Comparison of ENCODE assay signal across 11 mouse cellular contexts in genomic region chr6:82880807-82881206, GRCm38 (mm10). TPM values are rescaled to one million over a fixed set of nuclear protein-coding genes. Genes with fewer than 3 reads are reported as not detected.
DNase-seq lines count a peak whose midpoint lies in the region; ATAC-seq and TF ChIP-seq lines count a peak whose summit lies in the region.
"Had no signal": no experiment of that assay in that cellular context is flagged by ENCODE, and none has a peak within 500 bp of the region (broad histone marks: within the 10 kb centered on the region; RNA-seq: fewer than 3 reads in every experiment).

No protein-coding gene starts in this region.

- no peak overlapping the region for H3K27ac ChIP-seq in midbrain, postnatal 0 days (ENCODE audit: low read depth, low read length)
- H3K27ac ChIP-seq in midbrain, embryonic 11.5 days (ENCODE audit: low read depth, low read length) = no peak overlapping the region
- no peak overlapping the region for H3K27ac ChIP-seq in bone marrow, adult 2 months (ENCODE audit: control insufficient read depth, insufficient read depth, low read depth, low read length, poor library complexity)
- H3K27ac ChIP-seq: lung, embryonic 15.5 days had no signal

- no peak overlapping the region for H3K9ac ChIP-seq in midbrain, postnatal 0 days (replicated peaks; ENCODE audit: low read length, poor library complexity, severe bottlenecking)
- H3K9ac ChIP-seq in midbrain, embryonic 11.5 days (ENCODE audit: low read length) = no peak overlapping the region
- H3K9ac ChIP-seq: lung, embryonic 15.5 days had no signal

- 0 out of 2 replicates have a peak, but pooled peaks have one; percentile 10 for TF ChIP-seq CTCF in midbrain, postnatal 0 days (IDR thresholded peaks at IDR 0.05)
- peak; percentile 45; the same call in 1 of the 2 replicates for TF ChIP-seq CTCF in bone marrow, adult 2 months (IDR thresholded peaks at IDR 0.05; ENCODE audit: control insufficient read depth, insufficient read depth, low read length)

- ATAC-seq in midbrain, postnatal 0 days (ENCODE audit: low FRiP score) = no peak
- ATAC-seq in midbrain, embryonic 11.5 days (ENCODE audit: low FRiP score) = no peak
- ATAC-seq in megakaryocyte progenitor cell, adult 5-6 weeks (replicated peaks; ENCODE audit: poor library complexity) = peak; percentile 56; the same call in 1 of the 2 replicates
- ATAC-seq: forebrain, embryonic 14.5 days had no signal

- no peak overlapping the region for H3K4me3 ChIP-seq in midbrain, postnatal 0 days (ENCODE audit: low read depth, low read length)
- H3K4me3 ChIP-seq in midbrain, embryonic 11.5 days (ENCODE audit: low read depth, low read length) = no peak overlapping the region
- H3K4me3 ChIP-seq in bone marrow, adult 2 months (replicated peaks; ENCODE audit: control insufficient read depth, low read depth, low read length) = no peak overlapping the region
- H3K4me3 ChIP-seq: lung, embryonic 15.5 days had no signal

- no peak overlapping the region for H3K4me2 ChIP-seq in midbrain, postnatal 0 days (ENCODE audit: low read depth, low read length, poor library complexity, severe bottlenecking)
- H3K4me2 ChIP-seq in midbrain, embryonic 11.5 days = no peak overlapping the region

- no peaks in the 10 kb centered on the region for H3K4me1 ChIP-seq in midbrain, postnatal 0 days (ENCODE audit: insufficient read depth, low read length)
- H3K4me1 ChIP-seq in midbrain, embryonic 11.5 days (ENCODE audit: control insufficient read depth, insufficient read depth, low read length) = no peaks in the 10 kb centered on the region
- no peaks in the 10 kb centered on the region; the same call in 1 of the 2 replicates for H3K4me1 ChIP-seq in bone marrow, adult 2 months (ENCODE audit: control insufficient read depth, insufficient read depth, low read length)
- H3K4me1 ChIP-seq: lung, embryonic 15.5 days had no signal

- DNase-seq in cerebellum, postnatal 14 days = peak; percentile 20 to 63
- no peak for DNase-seq in cerebellum, adult 11 months
- no peak for DNase-seq in midbrain, postnatal 0 days (ENCODE audit: low spot score)
- DNase-seq in midbrain, embryonic 11.5 days (ENCODE audit: low spot score, missing footprints) = no peak
- no peak for DNase-seq in ovary, postnatal 10 days (ENCODE audit: low spot score)
- no peak for DNase-seq in natural killer cell, adult 2 months (ENCODE audit: low spot score in 2 of 2)

- H3K27me3 ChIP-seq in midbrain, postnatal 0 days (ENCODE audit: insufficient read depth, low read length) = no peaks in the 10 kb centered on the region
- no peaks in the 10 kb centered on the region for H3K27me3 ChIP-seq in midbrain, embryonic 11.5 days (ENCODE audit: control insufficient read depth, insufficient read depth, low read length)
- H3K27me3 ChIP-seq: lung, embryonic 15.5 days had no signal

- no peaks in the 10 kb centered on the region for H3K36me3 ChIP-seq in midbrain, postnatal 0 days (ENCODE audit: insufficient read depth, low read length)
- no peaks in the 10 kb centered on the region for H3K36me3 ChIP-seq in midbrain, embryonic 11.5 days (ENCODE audit: control insufficient read depth, insufficient read depth, low read length)
- H3K36me3 ChIP-seq: lung, embryonic 15.5 days had no signal

- H3K9me3 ChIP-seq in midbrain, postnatal 0 days (ENCODE audit: low read length) = no peaks in the 10 kb centered on the region
- H3K9me3 ChIP-seq in midbrain, embryonic 11.5 days (ENCODE audit: control insufficient read depth, low read length) = no peaks in the 10 kb centered on the region
- H3K9me3 ChIP-seq: lung, embryonic 15.5 days had no signal

- 85% methylated on average over 3 of the region's 3 CpGs for WGBS in midbrain, postnatal 0 days
- 83% methylated on average over 3 of the region's 3 CpGs for WGBS in midbrain, embryonic 11.5 days
- 78% methylated on average over 3 of the region's 3 CpGs for WGBS in bone marrow, adult 2 months

- no peak for TF ChIP-seq POLR2A in bone marrow, adult 2 months (IDR thresholded peaks at IDR 0.05; ENCODE audit: borderline replicate concordance, control insufficient read depth, low read depth, low read length)

RNA-seq across cellular contexts. Expression of gene Sema4f, which starts 58.8 kb away (rescaled TPM):
- total RNA-seq in midbrain, postnatal 0 days (2014; rRNA removed) = 15.4 and 15.5 TPM in 2 replicates
- polyA plus RNA-seq in midbrain, postnatal 0 days (2015; fragmentation: Nextera tagmentation; extraction: Ambion mirVana) = 16.6 and 16.9 TPM in 2 replicates
- polyA plus RNA-seq in midbrain, embryonic 11.5 days (2014; fragmentation: Nextera tagmentation; extraction: Ambion mirVana) = 0.91 and 1.1 TPM in 2 replicates
- 0.65 and 3.2 TPM in 2 replicates for polyA plus RNA-seq in bone marrow, adult 2 months (2011; ENCODE audit: insufficient read depth, insufficient read length, low replicate concordance, missing spikeins)
- total RNA-seq in megakaryocyte progenitor cell, adult 5-6 weeks (2015) = 0.15 and 0.27 TPM in 2 replicates
- total RNA-seq in megakaryocyte progenitor cell, adult 5-6 weeks (2017) = 0.04 and 0.17 TPM in 2 replicates
- total RNA-seq: common myeloid progenitor, adult 5-6 weeks had no signal

Comparison
In these comparisons a context has a peak if more than half of its experiments do, and no peak if none do; other contexts are left out.
1. DNase-seq: peak in cerebellum, postnatal 14 days (2 of 2); none in cerebellum, adult 11 months (single experiment), midbrain, postnatal 0 days (single experiment), midbrain, embryonic 11.5 days (single experiment), ovary, postnatal 10 days (single experiment) and natural killer cell, adult 2 months (0 of 2).